8 mouse cellular contexts compared by ENCODE assay signal in the genomic region with DNA sequence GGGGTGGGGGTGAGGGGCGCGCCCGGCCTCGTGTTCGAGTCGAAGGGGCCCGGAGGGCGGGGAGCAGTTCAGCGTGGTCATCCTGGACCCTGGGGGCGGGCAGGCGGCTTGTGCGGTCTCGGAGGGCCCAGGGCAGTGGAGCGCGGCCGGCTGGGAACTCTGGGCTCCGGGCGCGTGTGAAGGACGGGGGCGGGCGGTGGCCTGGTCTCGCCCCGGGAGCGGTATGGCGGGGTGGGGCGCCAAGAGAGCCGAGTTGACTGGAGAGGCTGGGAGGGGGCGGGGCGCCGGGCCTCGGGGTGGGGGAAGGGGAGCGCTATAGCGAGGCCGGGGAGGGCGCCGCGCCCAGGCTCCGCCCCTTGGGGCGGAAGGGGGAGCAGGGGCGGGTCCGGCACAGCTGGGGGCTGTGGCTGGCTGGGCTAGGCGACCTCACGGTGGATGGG. TPM values are rescaled to one million over a fixed set of nuclear protein-coding genes. Genes with fewer than 3 reads are reported as not detected.
A peak's percentile ranks its signal among the peaks of the same experiment; 100 is the strongest.
DNase-seq lines count a peak whose midpoint lies in the region; ATAC-seq and TF ChIP-seq lines count a peak whose summit lies in the region.

No protein-coding gene starts in this region.

- peak overlapping the region; percentile 61 for H3K4me2 ChIP-seq in forebrain, embryonic 14.5 days (ENCODE audit: low read length)

- H3K27me3 ChIP-seq in MEL (ENCODE audit: control insufficient read depth in 1 of 2, insufficient read depth in 2 of 2, low read length in 2 of 2) = no peaks in the 10 kb centered on the region
- no peaks in the 10 kb centered on the region for H3K27me3 ChIP-seq in forebrain, embryonic 14.5 days (replicated peaks; ENCODE audit: control insufficient read depth, insufficient read depth, low read length)
- no peaks in the 10 kb centered on the region for H3K27me3 ChIP-seq in hindbrain, embryonic 10.5 days (ENCODE audit: insufficient read depth, poor library complexity, severe bottlenecking)

- 0 out of 4 replicates have a peak, but pooled peaks of 1 of the 2 experiments have one; percentile 13 for TF ChIP-seq EP300 in MEL (IDR thresholded peaks at IDR 0.05; ENCODE audit: low read depth in 1 of 2, low read length in 2 of 2)

- peaks cover 8 to 51% of the 10 kb centered on the region in 2 experiments for H3K36me3 ChIP-seq in MEL (ENCODE audit: control insufficient read depth in 1 of 2, insufficient read depth in 2 of 2, low read length in 2 of 2)
- peaks cover 43% of the 10 kb centered on the region for H3K36me3 ChIP-seq in forebrain, embryonic 14.5 days (ENCODE audit: control insufficient read depth, insufficient read depth, low read length)
- H3K36me3 ChIP-seq in hindbrain, embryonic 10.5 days = peaks cover 51% of the 10 kb centered on the region

- TF ChIP-seq CTCF in MEL (IDR thresholded peaks at IDR 0.05 in 2 of 3, conservative IDR thresholded peaks at IDR 0.05 in 1 of 3; ENCODE audit: control insufficient read depth in 1 of 3, insufficient read depth in 1 of 3, low read depth in 2 of 3, low read length in 3 of 3, poor library complexity in 1 of 3, severe bottlenecking in 1 of 3) = no peak

- peak overlapping the region; percentile 66 to 98 for H3K4me3 ChIP-seq in MEL (ENCODE audit: control insufficient read depth in 1 of 2, insufficient read depth in 1 of 2, low read depth in 2 of 2, low read length in 2 of 2)
- peak overlapping the region; percentile 96 for H3K4me3 ChIP-seq in forebrain, embryonic 14.5 days (ENCODE audit: low read depth, low read length)
- peak overlapping the region; percentile 99 for H3K4me3 ChIP-seq in hindbrain, embryonic 10.5 days

- H3K9ac ChIP-seq in MEL (ENCODE audit: control insufficient read depth, low read depth, low read length, poor library complexity, severe bottlenecking) = peak overlapping the region; percentile 99
- H3K9ac ChIP-seq in forebrain, embryonic 14.5 days (ENCODE audit: low read length) = peak overlapping the region; percentile 91

- TF ChIP-seq RAD21 in MEL (IDR thresholded peaks at IDR 0.05; ENCODE audit: low read depth, low read length) = no peak

- ATAC-seq in forebrain, embryonic 14.5 days = peak; percentile 18

- H3K79me2 ChIP-seq in MEL (ENCODE audit: control insufficient read depth, insufficient read depth, low read length, poor library complexity) = peaks cover 42% of the 10 kb centered on the region

- peaks cover 16 to 46% of the 10 kb centered on the region in 2 experiments for H3K4me1 ChIP-seq in MEL (ENCODE audit: control insufficient read depth in 1 of 2, insufficient read depth in 2 of 2, low read length in 2 of 2)
- H3K4me1 ChIP-seq in forebrain, embryonic 14.5 days (ENCODE audit: control insufficient read depth, insufficient read depth, low read length) = peaks cover 28% of the 10 kb centered on the region
- H3K4me1 ChIP-seq in hindbrain, embryonic 10.5 days (replicated peaks) = peaks cover 60% of the 10 kb centered on the region

- H3K27ac ChIP-seq in MEL (ENCODE audit: control insufficient read depth, low read depth, low read length) = peak overlapping the region; percentile 88
- H3K27ac ChIP-seq in forebrain, embryonic 14.5 days (ENCODE audit: low read depth, low read length) = peak overlapping the region; percentile 95
- peak overlapping the region; percentile 98 for H3K27ac ChIP-seq in hindbrain, embryonic 10.5 days

- DNase-seq in MEL (ENCODE audit: low read depth, low spot score) = peak; percentile 89
- peak; percentile 84 for DNase-seq in cerebellum, adult 11-12 months
- peak; percentile 79 for DNase-seq in forebrain, embryonic 14.5 days (ENCODE audit: low spot score)
- peak; percentile 89 for DNase-seq in hindbrain, embryonic 10.5 days (ENCODE audit: low spot score)
- DNase-seq in layer of hippocampus, postnatal 36 days = peak; percentile 70 to 73
- DNase-seq in lung, postnatal 4 days = peak; percentile 93 to 95
- peak; percentile 90 for DNase-seq in retina, postnatal 1 day
- peak; percentile 91 for DNase-seq in urinary bladder, adult 2 months (ENCODE audit: low spot score)

- peak; percentile 62 to 86; a peak in 3 of 4 replicates for TF ChIP-seq POLR2A in MEL (IDR thresholded peaks at IDR 0.05; ENCODE audit: control insufficient read depth in 1 of 2, insufficient read depth in 1 of 2, low read depth in 1 of 2, low read length in 2 of 2, poor library complexity in 1 of 2)

- no peaks in the 10 kb centered on the region for H3K9me3 ChIP-seq in MEL (replicated peaks; ENCODE audit: insufficient read depth, low read length)
- H3K9me3 ChIP-seq in forebrain, embryonic 14.5 days (replicated peaks; ENCODE audit: control insufficient read depth, low read length) = no peaks in the 10 kb centered on the region
- no peaks in the 10 kb centered on the region for H3K9me3 ChIP-seq in hindbrain, embryonic 10.5 days

- under 1% methylated on average over 33 of the region's 44 CpGs for WGBS in forebrain, embryonic 14.5 days
- whole genome bisulfite sequencing in hindbrain, embryonic 10.5 days = 2% methylated on average over 44 of the region's 44 CpGs

TF ChIP-seq in MEL, 35 proteins besides CTCF, POLR2A, EP300 and RAD21 (continues in another document):
- no peak for TF ChIP-seq TAL1 (IDR thresholded peaks at IDR 0.05; ENCODE audit: low read length)
- TF ChIP-seq NELFE (IDR thresholded peaks at IDR 0.05; ENCODE audit: low read depth, low read length) = peak; percentile 79
- TF ChIP-seq TCF12 (IDR thresholded peaks at IDR 0.05; ENCODE audit: low read depth, low read length) = peak; percentile 37; the same call in 1 of the 2 replicates
- 0 out of 2 replicates have a peak, but pooled peaks have one; percentile 20 for TF ChIP-seq BHLHE40 (IDR thresholded peaks at IDR 0.05; ENCODE audit: borderline replicate concordance, low read depth, low read length)
- no peak for TF ChIP-seq USF1 (IDR thresholded peaks at IDR 0.05; ENCODE audit: low read depth, low read length)
- TF ChIP-seq SMC3 (IDR thresholded peaks at IDR 0.05; ENCODE audit: low read depth, low read length) = no peak
- TF ChIP-seq MEF2A (IDR thresholded peaks at IDR 0.05; ENCODE audit: extremely low read depth, insufficient replicate concordance, low read depth, low read length, poor library complexity, severe bottlenecking) = no peak
- TF ChIP-seq MYC (IDR thresholded peaks at IDR 0.05; ENCODE audit: low read depth, low read length) = 0 out of 2 replicates have a peak, but pooled peaks have one; percentile 14
- TF ChIP-seq KAT2A (conservative IDR thresholded peaks at IDR 0.05; ENCODE audit: low read depth, low read length) = no peak
- TF ChIP-seq JUND (IDR thresholded peaks at IDR 0.05; ENCODE audit: low read depth, low read length) = no peak
- no peak for TF ChIP-seq ELF1 (IDR thresholded peaks at IDR 0.05; ENCODE audit: low read depth, low read length)
- TF ChIP-seq E2F4 (IDR thresholded peaks at IDR 0.05; ENCODE audit: borderline replicate concordance, low read depth, low read length) = no peak
- no peak for TF ChIP-seq ZC3H11A (IDR thresholded peaks at IDR 0.05; ENCODE audit: low read depth, low read length)

RNA-seq across cellular contexts. Expression of a gene that starts 1.5 kb away (rescaled TPM):
- 88.2 and 112 TPM in 2 replicates for total RNA-seq in MEL (2012; rRNA removed)
- polyA plus RNA-seq in MEL (2012; ENCODE audit: insufficient read depth in 1 of 2, insufficient read length in 2 of 2, low read depth in 1 of 2, low replicate concordance in 2 of 2, missing spikeins in 1 of 2) = 100 to 1,000 TPM in 1 of 2 experiments, not detected in 1; 108 TPM
- 49.4 and 49.6 TPM in 2 replicates for polyA plus RNA-seq in forebrain, embryonic 14.5 days (2014; fragmentation: Nextera tagmentation; extraction: Ambion mirVana)
- 93.7 and 98.1 TPM in 2 replicates for polyA plus RNA-seq in hindbrain, embryonic 10.5 days (2016; fragmentation: Nextera tagmentation; extraction: Ambion mirVana)
- total RNA-seq in layer of hippocampus, postnatal 36 days (2021) = 10 to 100 TPM; 45.4 to 47.4 TPM
- 35.8 and 36.4 TPM in 2 replicates for polyA plus RNA-seq in urinary bladder, adult 2 months (2012; rRNA removed)

RNA-seq across cellular contexts. Expression of a gene that starts 3.3 kb away (rescaled TPM):
- 40.1 and 41.9 TPM in 2 replicates for total RNA-seq in MEL (2012; rRNA removed)
- 10 to 100 TPM in 1 of 2 experiments, not detected in 1; 38.5 TPM for polyA plus RNA-seq in MEL (2012; ENCODE audit: insufficient read depth in 1 of 2, insufficient read length in 2 of 2, low read depth in 1 of 2, low replicate concordance in 2 of 2, missing spikeins in 1 of 2)
- 19.7 and 25.7 TPM in 2 replicates for polyA plus RNA-seq in forebrain, embryonic 14.5 days (2014; fragmentation: Nextera tagmentation; extraction: Ambion mirVana)
- polyA plus RNA-seq in hindbrain, embryonic 10.5 days (2016; fragmentation: Nextera tagmentation; extraction: Ambion mirVana) = 50.3 and 51.8 TPM in 2 replicates
- 10 to 100 TPM; 36.8 to 41.7 TPM for total RNA-seq in layer of hippocampus, postnatal 36 days (2021)
- 11.9 and 16.7 TPM in 2 replicates for polyA plus RNA-seq in urinary bladder, adult 2 months (2012; rRNA removed)

RNA-seq across cellular contexts. Expression of a gene that starts 6.1 kb away (rescaled TPM):
- 105 and 132 TPM in 2 replicates for total RNA-seq in MEL (2012; rRNA removed)
- polyA plus RNA-seq in MEL (2012; ENCODE audit: insufficient read depth in 1 of 2, insufficient read length in 2 of 2, low read depth in 1 of 2, low replicate concordance in 2 of 2, missing spikeins in 1 of 2) = 100 to 1,000 TPM in 1 of 2 experiments, not detected in 1; 241 TPM
- 701 and 779 TPM in 2 replicates for polyA plus RNA-seq in forebrain, embryonic 14.5 days (2014; fragmentation: Nextera tagmentation; extraction: Ambion mirVana)
- 421 and 580 TPM in 2 replicates for polyA plus RNA-seq in hindbrain, embryonic 10.5 days (2016; fragmentation: Nextera tagmentation; extraction: Ambion mirVana)
- total RNA-seq in layer of hippocampus, postnatal 36 days (2021) = 100 to 1,000 TPM; 232 to 236 TPM
- polyA plus RNA-seq in urinary bladder, adult 2 months (2012; rRNA removed) = 374 and 440 TPM in 2 replicates

RNA-seq across cellular contexts. Expression of a gene that starts 14.8 kb away (rescaled TPM):
- 170 and 189 TPM in 2 replicates for total RNA-seq in MEL (2012; rRNA removed)
- polyA plus RNA-seq in MEL (2012; ENCODE audit: insufficient read depth in 1 of 2, insufficient read length in 2 of 2, low read depth in 1 of 2, low replicate concordance in 2 of 2, missing spikeins in 1 of 2) = 100 to 1,000 TPM in 1 of 2 experiments, not detected in 1; 222 TPM
- 189 and 203 TPM in 2 replicates for polyA plus RNA-seq in forebrain, embryonic 14.5 days (2014; fragmentation: Nextera tagmentation; extraction: Ambion mirVana)
- 156 and 167 TPM in 2 replicates for polyA plus RNA-seq in hindbrain, embryonic 10.5 days (2016; fragmentation: Nextera tagmentation; extraction: Ambion mirVana)
- 10 to 100 TPM; 77.5 to 78.4 TPM for total RNA-seq in layer of hippocampus, postnatal 36 days (2021)
- polyA plus RNA-seq in urinary bladder, adult 2 months (2012; rRNA removed) = 57.6 and 61.4 TPM in 2 replicates

RNA-seq across cellular contexts. Expression of a gene that starts 16.1 kb away (rescaled TPM):
- 47.3 and 49.6 TPM in 2 replicates for total RNA-seq in MEL (2012; rRNA removed)
- polyA plus RNA-seq in MEL (2012; ENCODE audit: insufficient read depth in 1 of 2, insufficient read length in 2 of 2, low read depth in 1 of 2, low replicate concordance in 2 of 2, missing spikeins in 1 of 2) = 100 to 1,000 TPM in 1 of 2 experiments, not detected in 1; 133 TPM
- 24.0 and 26.1 TPM in 2 replicates for polyA plus RNA-seq in forebrain, embryonic 14.5 days (2014; fragmentation: Nextera tagmentation; extraction: Ambion mirVana)
- polyA plus RNA-seq in hindbrain, embryonic 10.5 days (2016; fragmentation: Nextera tagmentation; extraction: Ambion mirVana) = 22.6 and 25.7 TPM in 2 replicates
- total RNA-seq in layer of hippocampus, postnatal 36 days (2021) = 100 to 1,000 TPM; 113 to 116 TPM
- 82.0 and 95.4 TPM in 2 replicates for polyA plus RNA-seq in urinary bladder, adult 2 months (2012; rRNA removed)

Comparison
In these comparisons a context has a peak if more than half of its experiments do, and no peak if none do; other contexts are left out.
1. Peak in every context shown above with its lines: DNase-seq, ATAC-seq, H3K4me3 ChIP-seq and H3K27ac ChIP-seq.